Mouse (Mus musculus): Measurements from ENCODE around the gene Ank2.

DNA sequence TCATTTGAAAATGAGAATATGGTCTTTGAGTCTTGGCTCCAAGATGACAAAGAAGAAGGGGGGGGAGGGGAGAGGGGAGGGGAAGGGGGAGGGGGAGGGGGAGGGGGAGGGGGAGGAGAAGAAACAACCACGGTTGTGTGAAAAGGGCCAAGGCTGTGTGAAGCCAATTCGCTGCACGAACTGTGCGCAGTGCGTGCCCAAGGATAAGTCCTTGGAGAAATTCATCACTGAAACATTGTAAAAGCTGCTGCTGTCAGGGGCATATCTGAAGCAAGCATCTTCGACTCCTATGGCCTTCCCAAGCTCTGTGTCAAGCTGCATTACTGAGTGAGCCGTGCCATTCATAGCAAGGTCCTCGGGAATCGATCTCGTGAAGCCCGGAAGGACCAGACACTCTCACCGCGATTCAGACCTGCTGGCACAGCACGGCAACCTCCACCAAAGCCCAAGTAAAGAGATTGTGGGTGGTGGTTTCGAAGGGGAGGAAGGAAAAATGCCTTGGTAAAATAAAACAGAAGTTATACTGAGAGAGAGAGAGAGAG is 13.7 kb upstream of the Ank2 start:
- TF ChIP-seq CTCF (IDR thresholded peaks at IDR 0.05; ENCODE audit: borderline replicate concordance, control insufficient read depth, extremely low read depth, insufficient read depth, low read length, poor library complexity), result no peak
- no peak for TF ChIP-seq POLR2A (IDR thresholded peaks at IDR 0.05; ENCODE audit: control insufficient read depth, extremely low read depth, insufficient read depth, low read length, poor library complexity)

Data from thymus, adult 2 months (tissue).